Mouse (Mus musculus): Measurements from ENCODE around the gene Rbms3.

- no peak for TF ChIP-seq HCFC1 (IDR thresholded peaks at IDR 0.05; ENCODE audit: borderline replicate concordance, insufficient read depth, low read length)
- no peak for TF ChIP-seq CHD2 (IDR thresholded peaks at IDR 0.05; ENCODE audit: low read depth, low read length)
These were observed 33.6 kb downstream of the Rbms3 start for GRCm38 (mm10) chr9:117596162-117596561.

Measured in ES-E14 (cell line).